Mouse (Mus musculus) limb, embryonic 14.5 days (tissue): ENCODE data around the gene Ntpcr. TPM values are rescaled to one million over a fixed set of nuclear protein-coding genes. Genes with fewer than 3 reads are reported as not detected.

Experiments used
- ATAC-seq: fragments of 200-750 bp; cut with Nextera tagmentation; 2 replicates; pipeline ENCODE4 v1.8.0; 2017; ENCODE audit warnings: low read depth, moderate number of reproducible peaks, moderate TSS enrichment; ENCODE audit not compliant: low FRiP score
- DNase-seq: peaks from one replicate; pipeline ENCODE4 v3.0.0-alpha.2; 2015; ENCODE audit warnings: low spot score
- H3K27ac ChIP-seq: fragments of 300-500 bp; sonication (generic); replicated peaks from 2 replicates; pipeline ENCODE4 v1.5.1; 2014; ENCODE audit warnings: low read depth, mild to moderate bottlenecking, low read length, moderate library complexity, mixed read lengths
- H3K27me3 ChIP-seq: fragments of 300-500 bp; sonication (generic); 2 replicates; pipeline ENCODE4 v1.6.1; 2014; ENCODE audit warnings: low read length, mixed read lengths; ENCODE audit not compliant: control insufficient read depth, insufficient read depth
- H3K36me3 ChIP-seq: fragments of 300-500 bp; sonication (generic); 2 replicates; pipeline ENCODE4 v1.6.1; 2014; ENCODE audit warnings: mild to moderate bottlenecking, low read length, moderate library complexity, mixed read lengths; ENCODE audit not compliant: control insufficient read depth, insufficient read depth
- H3K4me1 ChIP-seq: fragments of 300-500 bp; sonication (generic); 2 replicates; pipeline ENCODE4 v1.6.1; 2014; ENCODE audit warnings: antibody characterized with exemption, low read length, mixed read lengths; ENCODE audit not compliant: control insufficient read depth, insufficient read depth
- H3K4me2 ChIP-seq: fragments of 300-500 bp; sonication (generic); replicated peaks from 2 replicates; pipeline ENCODE4 v1.6.1; 2014; ENCODE audit warnings: low read depth, mild to moderate bottlenecking, low read length, moderate library complexity; ENCODE audit not compliant: severe bottlenecking
- H3K4me3 ChIP-seq: fragments of 300-500 bp; sonication (generic); replicated peaks from 2 replicates; pipeline ENCODE4 v1.5.1; 2014; ENCODE audit warnings: low read length
- H3K9ac ChIP-seq: fragments of 300-500 bp; sonication (generic); 2 replicates; pipeline ENCODE4 v1.6.1; 2014; ENCODE audit warnings: mild to moderate bottlenecking, low read depth, low read length, moderate library complexity; ENCODE audit not compliant: severe bottlenecking
- H3K9me3 ChIP-seq: fragments of 300-500 bp; sonication (generic); 2 replicates; pipeline ENCODE4 v1.6.1; 2016; ENCODE audit warnings: low read length; ENCODE audit not compliant: control insufficient read depth
- POLR2A ChIP-seq: fragments of 200-500 bp; IDR thresholded peaks from 2 replicates; pipeline ENCODE4 v1.8.0; 2012; ENCODE audit warnings: inconsistent platforms, mild to moderate bottlenecking, moderate library complexity, borderline replicate concordance; ENCODE audit not compliant: insufficient read depth, insufficient read length; ENCODE audit errors: extremely low read depth
- WGBS: fragments of 180-500 bp; shearing (Covaris S2); extraction: QIAGEN DNeasy Blood & Tissue Kit; methylation state at CpG from one replicate; pipeline ENCODE4 v1.1.7; 2014; 5-methylcytosine and 5-hydroxymethylcytosine counted together
- polyA plus RNA-seq, 2 experiments: library from polyadenylated mRNA; depleted of rRNA in 1 of 2; stranded (reverse) in 1 of 2; unstranded in 1 of 2; fragments of >200 nt; fragmentation: Nextera tagmentation in 1 of 2; extraction: Ambion mirVana in 1 of 2; gene quantifications; 2 replicates each; pipeline versions ENCODE4 v1.2.1 to v1.2.3; 2012 to 2014

Gene Ntpcr
- polyA plus RNA-seq, 2 experiments = 39.0 to 45.3 TPM

GRCm38 (mm10) chr8:125700407-125700806 is 29.4 kb upstream of the Ntpcr start:
- ATAC-seq = no peak
- 78% methylated on average over 7 of the region's 7 CpGs for WGBS
- 0 out of 2 replicates have a peak, but pooled peaks cover 7% of the 10 kb centered on the region for H3K9me3 ChIP-seq
- H3K4me3 ChIP-seq = no peak overlapping the region
- no peak overlapping the region for H3K9ac ChIP-seq
- H3K27ac ChIP-seq = no peak overlapping the region
- DNase-seq = no peak
- no peaks in the 10 kb centered on the region for H3K36me3 ChIP-seq
- no peak overlapping the region for H3K4me2 ChIP-seq
- no peak for TF ChIP-seq POLR2A
- no peaks in the 10 kb centered on the region for H3K27me3 ChIP-seq
- no peaks in the 10 kb centered on the region for H3K4me1 ChIP-seq

- DNase-seq (no peak), ATAC-seq (no peak)
- H3K36me3 ChIP-seq = no peaks in the 10 kb centered on the region
- WGBS = 50% methylated on average over 15 of the region's 15 CpGs
- no peak overlapping the region for H3K4me2 ChIP-seq
- no peaks in the 10 kb centered on the region for H3K4me1 ChIP-seq
- H3K27ac ChIP-seq = no peak overlapping the region
- TF ChIP-seq POLR2A = no peak
- H3K27me3 ChIP-seq = no peaks in the 10 kb centered on the region
- 0 out of 2 replicates have a peak, but pooled peaks cover 7% of the 10 kb centered on the region for H3K9me3 ChIP-seq
- no peak overlapping the region for H3K4me3 ChIP-seq
- H3K9ac ChIP-seq = no peak overlapping the region
Measured at GRCm38 (mm10) chr8:125702868-125703473, 26.8 kb upstream of the Ntpcr start.

- WGBS = 86% methylated on average over 6 of the region's 6 CpGs
- no peak for DNase-seq
- no peak for TF ChIP-seq POLR2A
Measured at GRCm38 (mm10) chr8:125704434-125704833, 25.3 kb upstream of the Ntpcr start.

GRCm38 (mm10) chr8:125705816-125706215 is 23.9 kb upstream of the Ntpcr start:
- H3K4me1 ChIP-seq = no peaks in the 10 kb centered on the region
- no peak overlapping the region for H3K4me3 ChIP-seq
- no peaks in the 10 kb centered on the region for H3K9me3 ChIP-seq
- H3K9ac ChIP-seq = no peak overlapping the region
- no peak for TF ChIP-seq POLR2A
- H3K4me2 ChIP-seq = no peak overlapping the region
- 68% methylated on average over 7 of the region's 7 CpGs for WGBS
- no peak for ATAC-seq
- no peaks in the 10 kb centered on the region for H3K27me3 ChIP-seq
- no peak overlapping the region for H3K27ac ChIP-seq
- no peaks in the 10 kb centered on the region for H3K36me3 ChIP-seq
- DNase-seq = no peak

More at GRCm38 (mm10) chr8:125704434-125704833, 25.3 kb upstream of the Ntpcr start:
- Histone ChIP-seq H3K9me3 (no peaks in the 10 kb centered on the region), H3K27me3 (no peaks in the 10 kb centered on the region), H3K36me3 (no peaks in the 10 kb centered on the region), H3K27ac (no peak overlapping the region), H3K4me2 (no peak overlapping the region), H3K4me3 (no peak overlapping the region), H3K4me1 (no peaks in the 10 kb centered on the region), H3K9ac (no peak overlapping the region)
- no peak for ATAC-seq

DNA sequence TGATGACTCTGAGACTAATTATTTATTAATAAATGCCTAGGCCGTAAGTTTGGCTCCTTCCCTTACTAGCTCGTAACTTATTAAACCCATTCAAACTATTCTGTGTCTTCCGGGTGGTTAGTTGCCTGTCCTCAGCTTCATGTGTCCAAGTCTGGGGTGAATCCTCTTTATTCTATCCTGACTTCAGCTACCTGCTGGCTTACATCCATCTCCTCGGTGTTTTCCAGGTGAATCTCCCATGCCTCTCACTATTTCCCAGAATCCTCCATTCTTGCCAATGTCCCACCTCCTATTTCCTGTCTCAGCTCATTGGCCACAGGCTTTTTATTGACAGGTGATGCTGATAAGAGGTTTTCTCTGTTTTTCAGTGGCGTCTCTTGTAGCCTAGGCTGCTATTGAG is 20.6 kb upstream of the Ntpcr start:
- H3K27ac ChIP-seq = no peak overlapping the region
- H3K27me3 ChIP-seq = no peaks in the 10 kb centered on the region
- no peak for ATAC-seq
- no peaks in the 10 kb centered on the region for H3K4me1 ChIP-seq
- 87% methylated on average over 5 of the region's 5 CpGs for WGBS
- TF ChIP-seq POLR2A = no peak
- no peak overlapping the region for H3K4me2 ChIP-seq
- no peak for DNase-seq
- H3K4me3 ChIP-seq = no peak overlapping the region
- H3K9me3 ChIP-seq = no peaks in the 10 kb centered on the region
- no peak overlapping the region for H3K9ac ChIP-seq
- H3K36me3 ChIP-seq = no peaks in the 10 kb centered on the region
